Mouse (Mus musculus) midbrain, embryonic 14.5 days (tissue): ENCODE data around the gene Rnf111. TPM values are rescaled to one million over a fixed set of nuclear protein-coding genes. Genes with fewer than 3 reads are reported as not detected.

Experiments used
- ATAC-seq: fragments of 200-750 bp; cut with Nextera tagmentation; 2 replicates; pipeline ENCODE4 v1.8.0; 2017; ENCODE audit warnings: moderate number of reproducible peaks, moderate library complexity; ENCODE audit not compliant: low FRiP score, low TSS enrichment
- DNase-seq: peaks from one replicate; pipeline ENCODE4 v3.0.0-alpha.2; 2015
- H3K27ac ChIP-seq: fragments of 300-500 bp; sonication (generic); replicated peaks from 2 replicates; pipeline ENCODE4 v1.5.1; 2014; ENCODE audit warnings: mild to moderate bottlenecking, low read depth, low read length, moderate library complexity
- H3K27me3 ChIP-seq: fragments of 300-500 bp; sonication (generic); 2 replicates; pipeline ENCODE4 v1.6.1; 2014; ENCODE audit warnings: low read length, control low read depth, mixed read lengths; ENCODE audit not compliant: control insufficient read depth, insufficient read depth
- H3K36me3 ChIP-seq: fragments of 300-500 bp; sonication (generic); 2 replicates; pipeline ENCODE4 v1.6.1; 2014; ENCODE audit warnings: low read length, control low read depth; ENCODE audit not compliant: control insufficient read depth, insufficient read depth
- H3K4me1 ChIP-seq: fragments of 300-500 bp; sonication (generic); 2 replicates; pipeline ENCODE4 v1.6.1; 2014; ENCODE audit warnings: mild to moderate bottlenecking, antibody characterized with exemption, low read length, control low read depth; ENCODE audit not compliant: control insufficient read depth, insufficient read depth
- H3K4me2 ChIP-seq: fragments of 300-500 bp; sonication (generic); 2 replicates; pipeline ENCODE4 v1.6.1; 2014; ENCODE audit warnings: mild to moderate bottlenecking, low read length, moderate library complexity
- H3K4me3 ChIP-seq: fragments of 300-500 bp; sonication (generic); replicated peaks from 2 replicates; pipeline ENCODE4 v1.5.1; 2014; ENCODE audit warnings: low read depth, low read length
- H3K9ac ChIP-seq: fragments of 300-500 bp; sonication (generic); replicated peaks from 2 replicates; pipeline ENCODE4 v1.6.1; 2014; ENCODE audit warnings: mild to moderate bottlenecking, low read length, moderate library complexity
- H3K9me3 ChIP-seq: fragments of 300-500 bp; sonication (generic); 2 replicates; pipeline ENCODE4 v1.6.1; 2016; ENCODE audit warnings: low read length, control low read depth, mixed read lengths; ENCODE audit not compliant: control insufficient read depth
- WGBS: fragments of 180-500 bp; shearing (Covaris S2); extraction: QIAGEN DNeasy Blood & Tissue Kit; methylation state at CpG from one replicate; pipeline ENCODE4 v1.1.7; 2014; 5-methylcytosine and 5-hydroxymethylcytosine counted together
- polyA plus RNA-seq: library from polyadenylated mRNA; unstranded; fragments of >200 nt; fragmentation: Nextera tagmentation; extraction: Ambion mirVana; gene quantifications from 2 replicates; pipeline ENCODE4 v1.2.1, GENCODE M21; 2014

Rnf111 gene
- polyA plus RNA-seq, 1 experiment from 2014 or later = 37.5 TPM

- H3K27ac ChIP-seq = no peak overlapping the region
- no peaks in the 10 kb centered on the region for H3K9me3 ChIP-seq
- H3K36me3 ChIP-seq = peaks cover 48% of the 10 kb centered on the region
- H3K4me1 ChIP-seq = no peaks in the 10 kb centered on the region
- ATAC-seq (no peak), DNase-seq (no peak)
- 95% methylated on average over 3 of the region's 3 CpGs for WGBS
- H3K27me3 ChIP-seq = no peaks in the 10 kb centered on the region
- H3K9ac ChIP-seq = no peak overlapping the region
- H3K4me3 ChIP-seq = no peak overlapping the region
- H3K4me2 ChIP-seq = no peak overlapping the region
These were observed 96.9 kb downstream of the Rnf111 start for GRCm38 (mm10) chr9:70406596-70406995.

- Histone ChIP-seq H3K9ac (no peak overlapping the region), H3K27me3 (no peaks in the 10 kb centered on the region), H3K9me3 (no peaks in the 10 kb centered on the region), H3K4me2 (no peak overlapping the region), H3K27ac (no peak overlapping the region), H3K4me3 (no peak overlapping the region), H3K36me3 (peaks cover 2% of the 10 kb centered on the region; the same call in 1 of the 2 replicates), H3K4me1 (no peaks in the 10 kb centered on the region)
- no peak for DNase-seq
- ATAC-seq = no peak
- 90% methylated on average over 8 of the region's 8 CpGs for WGBS
These were observed 101.5 kb downstream of the Rnf111 start for GRCm38 (mm10) chr9:70401937-70402539.

GRCm38 (mm10) chr9:70396083-70396482 is 107.4 kb downstream of the Rnf111 start:
- 93% methylated on average over 2 of the region's 2 CpGs for WGBS
- H3K27me3 ChIP-seq = no peaks in the 10 kb centered on the region
- no peaks in the 10 kb centered on the region for H3K4me1 ChIP-seq
- no peaks in the 10 kb centered on the region for H3K9me3 ChIP-seq
- no peak overlapping the region for H3K27ac ChIP-seq
- DNase-seq (no peak), ATAC-seq (no peak)
- no peak overlapping the region for H3K4me3 ChIP-seq
- H3K9ac ChIP-seq = no peak overlapping the region
- H3K36me3 ChIP-seq = no peaks in the 10 kb centered on the region
- H3K4me2 ChIP-seq = no peak overlapping the region

GRCm38 (mm10) chr9:70395617-70396016 is 107.9 kb downstream of the Rnf111 start:
- no peaks in the 10 kb centered on the region for H3K9me3 ChIP-seq
- no peak overlapping the region for H3K4me3 ChIP-seq
- ATAC-seq (no peak), DNase-seq (peak; percentile 37)
- H3K4me2 ChIP-seq = no peak overlapping the region
- no peaks in the 10 kb centered on the region for H3K4me1 ChIP-seq
- H3K27me3 ChIP-seq = no peaks in the 10 kb centered on the region
- WGBS = 88% methylated on average over 12 of the region's 12 CpGs
- H3K9ac ChIP-seq = no peak overlapping the region
- H3K27ac ChIP-seq = no peak overlapping the region
- no peaks in the 10 kb centered on the region for H3K36me3 ChIP-seq

GRCm38 (mm10) chr9:70392563-70392907 is 111.0 kb downstream of the Rnf111 start:
- Histone ChIP-seq H3K27ac (no peak overlapping the region), H3K27me3 (no peaks in the 10 kb centered on the region), H3K36me3 (no peaks in the 10 kb centered on the region), H3K9me3 (no peaks in the 10 kb centered on the region), H3K4me2 (no peak overlapping the region), H3K4me3 (no peak overlapping the region), H3K9ac (no peak overlapping the region), H3K4me1 (no peaks in the 10 kb centered on the region)
- ATAC-seq = no peak
- whole genome bisulfite sequencing = 31% methylated on average over 6 of the region's 6 CpGs
- peak; percentile 88 for DNase-seq

GRCm38 (mm10) chr9:70391660-70392562 is 111.6 kb downstream of the Rnf111 start:
- no peak overlapping the region for H3K4me2 ChIP-seq
- DNase-seq (no peak), ATAC-seq (no peak)
- H3K4me1 ChIP-seq = no peaks in the 10 kb centered on the region
- H3K9me3 ChIP-seq = no peaks in the 10 kb centered on the region
- WGBS = 85% methylated on average over 12 of the region's 12 CpGs
- H3K27me3 ChIP-seq = no peaks in the 10 kb centered on the region
- no peak overlapping the region for H3K9ac ChIP-seq
- no peak overlapping the region for H3K4me3 ChIP-seq
- H3K27ac ChIP-seq = no peak overlapping the region
- H3K36me3 ChIP-seq = no peaks in the 10 kb centered on the region

GRCm38 (mm10) chr9:70391042-70391441 is 112.5 kb downstream of the Rnf111 start:
- Histone ChIP-seq H3K36me3 (no peaks in the 10 kb centered on the region), H3K4me2 (no peak overlapping the region), H3K4me1 (no peaks in the 10 kb centered on the region), H3K27ac (no peak overlapping the region), H3K9me3 (no peaks in the 10 kb centered on the region), H3K9ac (no peak overlapping the region), H3K4me3 (no peak overlapping the region), H3K27me3 (no peaks in the 10 kb centered on the region)
- 87% methylated on average over 5 of the region's 5 CpGs for WGBS
- no peak for ATAC-seq
- no peak for DNase-seq

- Histone ChIP-seq H3K4me2 (no peak overlapping the region), H3K36me3 (no peaks in the 10 kb centered on the region), H3K27me3 (no peaks in the 10 kb centered on the region), H3K9me3 (no peaks in the 10 kb centered on the region), H3K4me3 (no peak overlapping the region), H3K9ac (no peak overlapping the region), H3K4me1 (no peaks in the 10 kb centered on the region), H3K27ac (no peak overlapping the region)
- ATAC-seq (no peak), DNase-seq (no peak)
- WGBS = 90% methylated on average over 3 of the region's 3 CpGs
These were observed 114.0 kb downstream of the Rnf111 start for GRCm38 (mm10) chr9:70389548-70389947.
